Mouse (Mus musculus) olfactory bulb, adult 2 months (tissue): ENCODE data around the gene Siglec1.

Source experiments
- CTCF ChIP-seq: fragments of 200-500 bp; IDR thresholded peaks from 2 replicates; pipeline ENCODE4 v1.5.1; 2012; ENCODE audit warnings: low read depth, mild to moderate bottlenecking, low read length, moderate library complexity; ENCODE audit not compliant: insufficient read depth
- POLR2A ChIP-seq: fragments of 200-500 bp; IDR thresholded peaks from 2 replicates; pipeline ENCODE4 v1.6.1; 2012; ENCODE audit warnings: mild to moderate bottlenecking, low read depth, low read length, moderate library complexity; ENCODE audit not compliant: insufficient read depth

- no peak for TF ChIP-seq POLR2A
- no peak for TF ChIP-seq CTCF
These were observed 46.5 kb upstream of the Siglec1 start, which contains the start of gene Gm11037 for GRCm38 (mm10) chr2:131132930-131133547.
